Mouse (Mus musculus) testis, postnatal 10 days (tissue): ENCODE measurements at regions not wholly inside any gene's neighbourhood (a gene's known extent, or its start where the extent isn't known, plus 50 kb on each side); places are given as distances from the start of the nearest gene placed in this dataset.

Experiments
- DNase-seq: peaks from one replicate; pipeline ENCODE4 v3.0.0; 2021; ENCODE audit warnings: low spot score

- no peak for DNase-seq
Observed at GRCm38 (mm10) chr15:67467404-67468345, 967.0 kb upstream of the Lrrc6 start.

- no peak for DNase-seq
Observed at GRCm38 (mm10) chr15:67462863-67463262, 962.2 kb upstream of the Lrrc6 start.

GRCm38 (mm10) chr15:67460384-67460783, 959.7 kb upstream of the Lrrc6 start:
- no peak for DNase-seq

GRCm38 (mm10) chr15:67434284-67434683, 933.6 kb upstream of the Lrrc6 start:
- DNase-seq, result peak; percentile 65

GRCm38 (mm10) chr15:67423922-67424321, 923.2 kb upstream of the Lrrc6 start:
- no peak for DNase-seq

GRCm38 (mm10) chr15:67422277-67422953, 921.7 kb upstream of the Lrrc6 start:
- no peak for DNase-seq

- DNase-seq, result no peak
Observed at GRCm38 (mm10) chr15:67420776-67421175, 920.1 kb upstream of the Lrrc6 start.

GRCm38 (mm10) chr15:67419733-67420132, 919.0 kb upstream of the Lrrc6 start:
- no peak for DNase-seq

- no peak for DNase-seq
Observed at GRCm38 (mm10) chr15:67417742-67418163, 917.0 kb upstream of the Lrrc6 start.

GRCm38 (mm10) chr15:67415840-67416239, 915.1 kb upstream of the Lrrc6 start:
- DNase-seq, result no peak

- no peak for DNase-seq
Observed at GRCm38 (mm10) chr15:67414371-67414930, 913.7 kb upstream of the Lrrc6 start.

- no peak for DNase-seq
Observed at GRCm38 (mm10) chr15:67413581-67413980, 912.9 kb upstream of the Lrrc6 start.

GRCm38 (mm10) chr15:67412394-67412793, 911.7 kb upstream of the Lrrc6 start:
- DNase-seq, result no peak

GRCm38 (mm10) chr15:67411657-67412056, 910.9 kb upstream of the Lrrc6 start:
- DNase-seq, result no peak

- no peak for DNase-seq
Observed at GRCm38 (mm10) chr15:67410012-67410411, 909.3 kb upstream of the Lrrc6 start.

- no peak for DNase-seq
Observed at GRCm38 (mm10) chr15:67408871-67409559, 908.3 kb upstream of the Lrrc6 start.

- no peak for DNase-seq
Observed at GRCm38 (mm10) chr15:67407244-67407643, 906.5 kb upstream of the Lrrc6 start.

- DNase-seq, result no peak
Observed at GRCm38 (mm10) chr15:67405523-67405922, 904.8 kb upstream of the Lrrc6 start.

GRCm38 (mm10) chr15:67405011-67405410, 904.3 kb upstream of the Lrrc6 start:
- DNase-seq, result no peak

GRCm38 (mm10) chr15:67402310-67402709, 901.6 kb upstream of the Lrrc6 start:
- DNase-seq, result no peak

- no peak for DNase-seq
Observed at GRCm38 (mm10) chr15:67397269-67397668, 896.6 kb upstream of the Lrrc6 start.

GRCm38 (mm10) chr15:67395114-67395513, 894.4 kb upstream of the Lrrc6 start:
- DNase-seq, result no peak
